Mouse (Mus musculus): ENCODE measurements around the gene Mia. TPM values are rescaled to one million over a fixed set of nuclear protein-coding genes. Genes with fewer than 3 reads are reported as not detected.

Gene Mia
- total RNA-seq (2022) = 1 to 10 TPM in 2 of 4 experiments, under 1 TPM in 2; 0.48 to 2.0 (median 1.4) TPM

- no peak for DNase-seq (ENCODE audit: low spot score in 2 of 2)
These were observed at the start of gene Mia, which contains the start of gene Gm21983 for GRCm38 (mm10) chr7:27180837-27181695. TSS of gene Mia (minus strand) at chr7:27181157. TSS of gene Gm21983 (minus strand) at chr7:27181086.

GRCm38 (mm10) chr7:27228865-27229264, 47.9 kb upstream of the Mia start:
- DNase-seq (ENCODE audit: low spot score in 2 of 2) = no peak

GRCm38 (mm10) chr7:27228281-27228821, 47.4 kb upstream of the Mia start, which contains the start of gene Itpkc:
TSS of gene Itpkc (minus strand) at chr7:27228661.
- peak; percentile 83 to 87 for DNase-seq (ENCODE audit: low spot score in 2 of 2)

- DNase-seq (ENCODE audit: low spot score in 2 of 2) = no peak
These were observed 46.7 kb upstream of the Mia start for GRCm38 (mm10) chr7:27227676-27228075.

- DNase-seq (ENCODE audit: low spot score in 2 of 2) = no peak
These were observed 46.3 kb upstream of the Mia start for GRCm38 (mm10) chr7:27227276-27227675.

GRCm38 (mm10) chr7:27224877-27225575, 44.1 kb upstream of the Mia start:
- peak; percentile 36 to 61 for DNase-seq (ENCODE audit: low spot score in 2 of 2)

- DNase-seq (ENCODE audit: low spot score in 2 of 2) = no peak
These were observed 41.6 kb upstream of the Mia start for GRCm38 (mm10) chr7:27222538-27222937.

GRCm38 (mm10) chr7:27221939-27222338, 41.0 kb upstream of the Mia start:
- DNase-seq (ENCODE audit: low spot score in 2 of 2) = no peak

GRCm38 (mm10) chr7:27219937-27220336, 39.0 kb upstream of the Mia start:
- DNase-seq (ENCODE audit: low spot score in 2 of 2) = no peak

- no peak for DNase-seq (ENCODE audit: low spot score in 2 of 2)
These were observed 37.6 kb upstream of the Mia start for GRCm38 (mm10) chr7:27218586-27218985.

GRCm38 (mm10) chr7:27212626-27213025, 31.7 kb upstream of the Mia start:
- no peak for DNase-seq (ENCODE audit: low spot score in 2 of 2)

GRCm38 (mm10) chr7:27203730-27204449, 22.9 kb upstream of the Mia start:
- no peak for DNase-seq (ENCODE audit: low spot score in 2 of 2)

- no peak for DNase-seq (ENCODE audit: low spot score in 2 of 2)
These were observed 17.8 kb upstream of the Mia start for GRCm38 (mm10) chr7:27198779-27199178.

- no peak for DNase-seq (ENCODE audit: low spot score in 2 of 2)
These were observed 17.4 kb upstream of the Mia start for GRCm38 (mm10) chr7:27198355-27198754.

GRCm38 (mm10) chr7:27197634-27198033, 16.7 kb upstream of the Mia start:
- no peak for DNase-seq (ENCODE audit: low spot score in 2 of 2)

- DNase-seq (ENCODE audit: low spot score in 2 of 2) = no peak
These were observed 16.2 kb upstream of the Mia start for GRCm38 (mm10) chr7:27197136-27197535.

- peak; percentile 86 to 100 for DNase-seq (ENCODE audit: low spot score in 2 of 2)
These were observed 15.0 kb upstream of the Mia start, which contains the start of the genes BC024978 and Snrpa for GRCm38 (mm10) chr7:27195681-27196611. TSS of gene BC024978 (plus strand) at chr7:27195781. TSS of gene Snrpa (minus strand) at chr7:27196271.

GRCm38 (mm10) chr7:27193731-27194130, 12.8 kb upstream of the Mia start:
- DNase-seq (ENCODE audit: low spot score in 2 of 2) = no peak

- no peak for DNase-seq (ENCODE audit: low spot score in 2 of 2)
These were observed 11.5 kb upstream of the Mia start for GRCm38 (mm10) chr7:27192434-27192833.

- no peak for DNase-seq (ENCODE audit: low spot score in 2 of 2)
These were observed 8.4 kb upstream of the Mia start for GRCm38 (mm10) chr7:27189271-27189931.

All from left cerebral cortex, adult 8-10 months (tissue).